Mouse (Mus musculus): ENCODE measurements around the gene Gm10277. TPM values are rescaled to one million over a fixed set of nuclear protein-coding genes. Genes with fewer than 3 reads are reported as not detected.

Gene Gm10277
- total and polyA plus RNA-seq, 3 experiments = 0.10 TPM; not detected in 2

DNA sequence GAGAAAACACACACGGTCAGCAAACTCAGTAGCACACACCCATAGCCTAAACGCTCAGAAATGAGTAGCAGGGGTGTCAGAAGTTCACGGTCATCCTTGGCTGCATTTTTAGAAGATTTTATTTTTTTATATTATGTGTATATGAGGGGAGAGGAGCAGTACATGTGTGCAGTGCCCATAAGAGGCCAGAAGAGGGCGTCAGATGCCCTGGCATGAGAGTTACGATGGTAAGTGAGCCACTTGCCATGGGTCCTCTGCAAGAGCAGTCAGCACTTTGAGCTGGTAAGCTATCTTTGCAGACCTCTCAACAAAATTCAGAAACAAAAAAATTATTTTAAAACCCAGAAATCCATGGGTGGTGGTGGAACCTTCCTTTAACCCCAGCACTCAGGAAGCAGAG, 40.6 kb upstream of the Gm10277 start:
- H3K36me3 ChIP-seq (replicated peaks in 1 of 2; ENCODE audit: control insufficient read depth in 1 of 2, insufficient read depth in 1 of 2, low read length in 1 of 2) = peaks cover 33 to 90% of the 10 kb centered on the region in 2 experiments
- H3K27me3 ChIP-seq (replicated peaks) = no peaks in the 10 kb centered on the region
- dilution Hi-C loops (cut with MboI; ENCODE audit: extremely low pct_ligation_motif_present, extremely low pct_unique_long_range_greater_than_20kb, low sequenced_read_pairs) (no loop called here), in situ Hi-C loops (cut with MboI; ENCODE audit: low pct_ligation_motif_present, low pct_unique_long_range_greater_than_20kb, low sequenced_read_pairs) (loop anchor here (5.0 kb wide), 3 partner anchors 34 to 349 kb away; partner anchors contain the start of genes Nek8 and Tlcd1)
- H3K4me1 ChIP-seq (ENCODE audit: control insufficient read depth in 1 of 2, insufficient read depth in 2 of 2) = peaks cover 0 to 13% of the 10 kb centered on the region in 2 experiments; a peak in 2 of 4 replicates
- no peak overlapping the region for H3K27ac ChIP-seq (ENCODE audit: insufficient read depth, low read depth)
- no peak for TF ChIP-seq TCF12 (IDR thresholded peaks at IDR 0.05; ENCODE audit: low read depth, low read length)
- TF ChIP-seq MEF2A (IDR thresholded peaks at IDR 0.05; ENCODE audit: borderline replicate concordance, low read depth, low read length) = no peak
- TF ChIP-seq RAD21 (IDR thresholded peaks at IDR 0.05; ENCODE audit: low read depth, low read length) = peak; percentile 18
- TF ChIP-seq ZNF384 (IDR thresholded peaks at IDR 0.05; ENCODE audit: low read depth, low read length) = no peak
- peak; percentile 33 to 41; a peak in 2 of 4 replicates for TF ChIP-seq CTCF (conservative IDR thresholded peaks at IDR 0.05 in 1 of 2, IDR thresholded peaks at IDR 0.05 in 1 of 2; ENCODE audit: low read depth in 2 of 2, low read length in 2 of 2)
- no peak for TF ChIP-seq GABPA (IDR thresholded peaks at IDR 0.05; ENCODE audit: insufficient replicate concordance, low read depth, low read length)
- TF ChIP-seq SIN3A (IDR thresholded peaks at IDR 0.05; ENCODE audit: low read length) = no peak
- TF ChIP-seq MXI1 (IDR thresholded peaks at IDR 0.05; ENCODE audit: low read depth, low read length) = no peak
- TF ChIP-seq IRF4 (IDR thresholded peaks at IDR 0.05; ENCODE audit: low read depth, low read length) = no peak
- no peak for TF ChIP-seq BHLHE40 (IDR thresholded peaks at IDR 0.05; ENCODE audit: low read depth, low read length)
- no peak overlapping the region for H3K4me3 ChIP-seq (replicated peaks in 1 of 3; ENCODE audit: low read depth in 2 of 3, low read length in 2 of 3, poor library complexity in 1 of 3)
- DNase-seq (ENCODE audit: extremely low read depth) = no peak
- H3K9ac ChIP-seq (ENCODE audit: insufficient read depth, low read depth) = no peak overlapping the region
- H3K9me3 ChIP-seq (replicated peaks; ENCODE audit: low read length) = no peaks in the 10 kb centered on the region
- H3K79me2 ChIP-seq (replicated peaks; ENCODE audit: control insufficient read depth, extremely low read depth, insufficient read depth, poor library complexity, severe bottlenecking) = no peaks in the 10 kb centered on the region
- H3K4me2 ChIP-seq (ENCODE audit: insufficient read depth, low read depth, poor library complexity, severe bottlenecking) = no peak overlapping the region

DNA sequence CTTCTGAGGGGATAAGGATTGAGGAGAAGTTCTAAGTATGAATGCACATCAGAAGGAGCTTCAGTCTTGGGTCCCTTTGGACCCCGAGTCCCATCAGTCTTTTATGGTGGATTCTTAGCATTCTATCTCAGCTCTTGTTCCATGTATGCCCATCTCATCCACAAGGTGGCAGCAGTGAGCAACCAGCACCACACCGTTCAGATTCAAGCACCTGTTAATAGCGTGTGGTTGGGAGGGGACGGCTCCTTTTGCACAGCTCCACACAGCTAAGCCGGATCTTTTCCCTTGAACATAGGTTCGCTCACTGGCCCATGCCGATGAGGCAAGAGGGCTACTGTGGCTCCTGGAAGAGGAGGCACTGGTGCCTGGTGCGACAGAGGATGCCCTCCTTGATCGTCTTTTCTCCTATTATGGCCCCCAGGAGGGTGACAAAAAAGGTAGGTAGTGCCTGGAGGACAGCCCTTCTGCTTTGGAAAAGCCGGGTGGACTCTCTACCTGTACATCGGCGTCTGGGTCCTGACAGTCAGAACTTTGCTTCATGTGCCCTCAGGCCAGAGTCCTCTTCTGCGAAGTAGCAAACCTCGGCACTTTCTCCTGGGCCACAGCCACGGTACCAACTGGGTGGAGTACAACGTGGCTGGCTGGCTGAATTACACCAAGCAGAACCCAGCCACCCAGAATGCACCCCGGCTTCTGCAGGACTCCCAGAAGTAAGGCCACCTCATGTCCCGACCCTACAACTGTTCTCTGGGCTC, 39.9 kb upstream of the Gm10277 start:
- in situ Hi-C loops (cut with MboI; ENCODE audit: low pct_ligation_motif_present, low pct_unique_long_range_greater_than_20kb, low sequenced_read_pairs) = loop anchor here (5.0 kb wide), 3 partner anchors 35 to 350 kb away; partner anchors contain the start of genes Nek8 and Tlcd1
- peak; percentile 89 for DNase-seq (ENCODE audit: extremely low read depth)
- H3K36me3 ChIP-seq (replicated peaks in 1 of 2; ENCODE audit: control insufficient read depth in 1 of 2, insufficient read depth in 1 of 2, low read length in 1 of 2) = peaks cover 34 to 90% of the 10 kb centered on the region in 2 experiments
- no peak overlapping the region for H3K27ac ChIP-seq (ENCODE audit: insufficient read depth, low read depth)
- dilution Hi-C loops (cut with MboI; ENCODE audit: extremely low pct_ligation_motif_present, extremely low pct_unique_long_range_greater_than_20kb, low sequenced_read_pairs) = no loop called here
- no peak overlapping the region for H3K9ac ChIP-seq (ENCODE audit: insufficient read depth, low read depth)
- H3K4me1 ChIP-seq (ENCODE audit: control insufficient read depth in 1 of 2, insufficient read depth in 2 of 2) = peaks cover 0 to 16% of the 10 kb centered on the region in 2 experiments; a peak in 2 of 4 replicates
- H3K79me2 ChIP-seq (replicated peaks; ENCODE audit: control insufficient read depth, extremely low read depth, insufficient read depth, poor library complexity, severe bottlenecking) = no peaks in the 10 kb centered on the region
- peak; percentile 77 for TF ChIP-seq RAD21 (IDR thresholded peaks at IDR 0.05; ENCODE audit: low read depth, low read length)
- peak; percentile 97 to 99 for TF ChIP-seq CTCF (conservative IDR thresholded peaks at IDR 0.05 in 1 of 2, IDR thresholded peaks at IDR 0.05 in 1 of 2; ENCODE audit: low read depth in 2 of 2, low read length in 2 of 2)
- TF ChIP-seq SMC3 (IDR thresholded peaks at IDR 0.05; ENCODE audit: low read depth, low read length) = peak; percentile 96
- TF ChIP-seq EP300 (IDR thresholded peaks at IDR 0.05; ENCODE audit: low read length) = no peak
- peak; percentile 21; the same call in 1 of the 2 replicates for TF ChIP-seq MYC (IDR thresholded peaks at IDR 0.05; ENCODE audit: low read depth, low read length)
- TF ChIP-seq ZC3H11A (IDR thresholded peaks at IDR 0.05; ENCODE audit: low read depth, low read length) = peak; percentile 51
- TF ChIP-seq TBP (conservative IDR thresholded peaks at IDR 0.05; ENCODE audit: low read depth, low read length) = no peak
- H3K9me3 ChIP-seq (replicated peaks; ENCODE audit: low read length) = no peaks in the 10 kb centered on the region
- no peaks in the 10 kb centered on the region for H3K27me3 ChIP-seq (replicated peaks)
- no peak overlapping the region for H3K4me2 ChIP-seq (ENCODE audit: insufficient read depth, low read depth, poor library complexity, severe bottlenecking)
- no peak overlapping the region for H3K4me3 ChIP-seq (replicated peaks in 1 of 3; ENCODE audit: low read depth in 2 of 3, low read length in 2 of 3, poor library complexity in 1 of 3)

Measured in CH12.LX (cell line).